Mouse (Mus musculus): ENCODE measurements around the gene A630095N17Rik.

DNA sequence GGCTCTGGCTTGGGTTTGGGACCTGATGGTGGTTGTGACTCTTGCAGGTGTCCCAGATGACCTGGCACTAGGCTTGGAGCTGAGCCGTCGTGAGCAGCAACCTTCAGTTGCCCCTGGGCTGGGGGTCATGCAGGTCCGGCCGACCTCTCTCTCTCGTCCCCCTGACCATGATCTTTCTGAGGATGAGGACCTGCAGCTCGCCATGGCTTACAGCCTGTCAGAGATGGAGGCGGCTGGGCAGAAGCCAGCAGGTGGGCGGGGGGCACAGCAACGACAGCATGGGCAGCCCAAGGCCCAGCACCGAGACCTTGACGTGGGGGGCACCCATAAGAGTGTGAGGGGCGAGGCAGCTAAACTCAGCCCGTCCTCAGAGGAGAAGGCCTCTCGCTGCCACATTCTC, 11.5 kb upstream of the A630095N17Rik start:
- TF ChIP-seq CTCF (IDR thresholded peaks at IDR 0.05; ENCODE audit: insufficient read depth, low read depth, low read length) = no peak
- no peak for TF ChIP-seq POLR2A (IDR thresholded peaks at IDR 0.05; ENCODE audit: insufficient read depth, low read depth, low read length)
